Mouse (Mus musculus): ENCODE data around the gene Olfr654.

DNA sequence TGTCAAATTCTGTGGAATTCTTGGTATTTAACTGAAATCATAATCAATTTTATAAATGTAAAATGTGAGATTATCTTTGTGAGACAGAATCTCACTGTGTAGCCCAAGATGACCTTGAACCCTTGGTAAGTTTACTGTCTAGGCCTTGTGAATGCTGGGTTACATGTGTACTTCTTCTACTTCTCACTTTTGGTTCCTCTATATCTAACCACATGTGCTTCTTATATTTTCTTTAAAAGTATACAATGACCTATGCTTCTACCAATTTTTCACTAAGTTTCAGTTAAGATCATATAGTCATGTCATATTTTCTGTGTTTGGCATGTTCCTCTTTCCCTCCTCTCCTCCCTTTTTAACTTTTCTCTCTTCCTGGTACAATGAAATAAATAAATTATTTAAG is 17.9 kb downstream of the Olfr654 start:
- TF ChIP-seq CTCF (IDR thresholded peaks at IDR 0.05; ENCODE audit: control insufficient read depth, insufficient read depth, insufficient read length): no peak
- no peak for TF ChIP-seq USF1 (IDR thresholded peaks at IDR 0.05; ENCODE audit: low read depth)
- TF ChIP-seq MAX (IDR thresholded peaks at IDR 0.05): no peak
- no peak for TF ChIP-seq MYOG (IDR thresholded peaks at IDR 0.05; ENCODE audit: control insufficient read depth, extremely low read depth, insufficient read length)
- no peak for TF ChIP-seq MYOD1 (IDR thresholded peaks at IDR 0.05; ENCODE audit: control insufficient read depth, insufficient read length, low read depth)
- TF ChIP-seq FOSL1 (IDR thresholded peaks at IDR 0.05; ENCODE audit: insufficient read depth, low read length, poor library complexity, severe bottlenecking): no peak
- no peak for TF ChIP-seq CEBPB (IDR thresholded peaks at IDR 0.05; ENCODE audit: low read depth)
